Mouse (Mus musculus) MEL (cell line): ENCODE measurements around the gene Ier2. TPM values are rescaled to one million over a fixed set of nuclear protein-coding genes. Genes with fewer than 3 reads are reported as not detected.

Source experiments
- DNase-seq: peaks from one replicate; pipeline ENCODE4 v3.0.0; 2011; ENCODE audit warnings: low read depth, low spot score
- H3K27ac ChIP-seq: 2 replicates; pipeline ENCODE4 v1.5.1; 2012; ENCODE audit warnings: low read depth, mild to moderate bottlenecking, control low read depth, low read length, moderate library complexity; ENCODE audit not compliant: control insufficient read depth
- H3K27me3 ChIP-seq, 2 experiments: fragments of 150-350 bp in 1 of 2; sonication (generic) in 1 of 2; 2 replicates each; pipeline ENCODE4 v1.6.1; 2012; ENCODE audit warnings: low read length in 2 of 2, mild to moderate bottlenecking in 2 of 2, improper control_type of control experiment in 1 of 2, moderate library complexity in 1 of 2; ENCODE audit not compliant: insufficient read depth in 2 of 2, control insufficient read depth in 1 of 2
- H3K36me3 ChIP-seq, 2 experiments: 2 replicates each; pipeline ENCODE4 v1.6.1; 2012 to 2014; ENCODE audit warnings: low read length in 2 of 2, improper control_type of control experiment in 1 of 2, inconsistent platforms in 1 of 2, mild to moderate bottlenecking in 1 of 2; ENCODE audit not compliant: insufficient read depth in 2 of 2, control insufficient read depth in 1 of 2
- H3K4me1 ChIP-seq, 2 experiments: fragments of 150-350 bp in 1 of 2; sonication (generic) in 1 of 2; 2 replicates each; pipeline ENCODE4 v1.6.1; 2012; ENCODE audit warnings: low read length in 2 of 2, improper control_type of control experiment in 1 of 2, mild to moderate bottlenecking in 1 of 2; ENCODE audit not compliant: insufficient read depth in 2 of 2, control insufficient read depth in 1 of 2
- H3K4me3 ChIP-seq, 2 experiments: fragments of 150-350 bp in 1 of 2; sonication (generic) in 1 of 2; 2 replicates each; pipeline ENCODE4 v1.5.1; 2012; ENCODE audit warnings: low read depth in 2 of 2, low read length in 2 of 2, mild to moderate bottlenecking in 2 of 2, moderate library complexity in 2 of 2, control low read depth in 1 of 2, improper control_type of control experiment in 1 of 2; ENCODE audit not compliant: control insufficient read depth in 1 of 2, insufficient read depth in 1 of 2
- H3K79me2 ChIP-seq: 2 replicates; pipeline ENCODE4 v1.6.1; 2012; ENCODE audit warnings: mild to moderate bottlenecking, low read length, moderate library complexity; ENCODE audit not compliant: control insufficient read depth, poor library complexity, insufficient read depth
- H3K9ac ChIP-seq: 2 replicates; pipeline ENCODE4 v1.6.1; 2012; ENCODE audit warnings: low read depth, mild to moderate bottlenecking, control low read depth, low read length, moderate library complexity; ENCODE audit not compliant: control insufficient read depth, poor library complexity, severe bottlenecking
- H3K9me3 ChIP-seq: fragments of 150-350 bp; sonication (generic); replicated peaks from 2 replicates; pipeline ENCODE4 v1.6.1; 2012; ENCODE audit warnings: mild to moderate bottlenecking, low read length, improper control_type of control experiment, moderate library complexity; ENCODE audit not compliant: insufficient read depth
- CHD2 ChIP-seq: IDR thresholded peaks from 2 replicates; pipeline ENCODE4 v1.6.1; 2011; ENCODE audit warnings: low read length, improper control_type of control experiment
- CTCF ChIP-seq, 3 experiments: IDR thresholded peaks in 2 of 3; conservative IDR thresholded peaks in 1 of 3; 2 replicates each; pipeline ENCODE4 v1.5.1; 2011 to 2012; ENCODE audit warnings: low read length in 3 of 3, low read depth in 2 of 3, mild to moderate bottlenecking in 2 of 3, improper control_type of control experiment in 1 of 3, inconsistent platforms in 1 of 3, mixed read lengths in 1 of 3, moderate library complexity in 1 of 3; ENCODE audit not compliant: control insufficient read depth in 1 of 3, insufficient read depth in 1 of 3, poor library complexity in 1 of 3, severe bottlenecking in 1 of 3
- E2F4 ChIP-seq: IDR thresholded peaks from 2 replicates; pipeline ENCODE4 v1.6.1; 2011; ENCODE audit warnings: low read depth, low read length, improper control_type of control experiment, borderline replicate concordance
- EP300 ChIP-seq, 2 experiments: IDR thresholded peaks; 2 replicates each; pipeline ENCODE4 v1.6.1; 2011; ENCODE audit warnings: improper control_type of control experiment in 2 of 2, low read length in 2 of 2, low read depth in 1 of 2, mild to moderate bottlenecking in 1 of 2
- ETS1 ChIP-seq: IDR thresholded peaks from 2 replicates; pipeline ENCODE4 v1.6.1; 2012; ENCODE audit warnings: low read depth, mild to moderate bottlenecking, inconsistent platforms, low read length, improper control_type of control experiment, moderate library complexity
- GABPA ChIP-seq: IDR thresholded peaks from 2 replicates; pipeline ENCODE4 v1.6.1; 2012; ENCODE audit warnings: low read depth, mild to moderate bottlenecking, inconsistent platforms, low read length, improper control_type of control experiment, moderate library complexity
- JUND ChIP-seq: IDR thresholded peaks from 2 replicates; pipeline ENCODE4 v1.6.1; 2011; ENCODE audit warnings: low read depth, mild to moderate bottlenecking, improper control_type of control experiment, low read length
- MAZ ChIP-seq: IDR thresholded peaks from 2 replicates; pipeline ENCODE4 v1.6.1; 2012; ENCODE audit warnings: low read depth, mild to moderate bottlenecking, inconsistent platforms, low read length, improper control_type of control experiment
- MEF2A ChIP-seq: IDR thresholded peaks from 2 replicates; pipeline ENCODE4 v1.6.1; 2014; ENCODE audit warnings: low read depth, mild to moderate bottlenecking, inconsistent platforms, low read length, improper control_type of control experiment; ENCODE audit not compliant: poor library complexity, insufficient replicate concordance, severe bottlenecking; ENCODE audit errors: extremely low read depth
- MXI1 ChIP-seq: IDR thresholded peaks from 2 replicates; pipeline ENCODE4 v1.6.1; 2011; ENCODE audit warnings: mild to moderate bottlenecking, low read depth, low read length, improper control_type of control experiment
- MYB ChIP-seq: IDR thresholded peaks from 2 replicates; pipeline ENCODE4 v1.6.1; 2011; ENCODE audit warnings: mild to moderate bottlenecking, low read depth, low read length, improper control_type of control experiment
- NELFE ChIP-seq: IDR thresholded peaks from 2 replicates; pipeline ENCODE4 v1.6.1; 2011; ENCODE audit warnings: low read depth, low read length, improper control_type of control experiment
- NRF1 ChIP-seq: IDR thresholded peaks from 2 replicates; pipeline ENCODE4 v1.6.1; 2014; ENCODE audit warnings: low read depth, mild to moderate bottlenecking, inconsistent platforms, low read length, improper control_type of control experiment, moderate library complexity; ENCODE audit not compliant: poor library complexity, insufficient read depth, severe bottlenecking
- POLR2AphosphoS5 ChIP-seq: IDR thresholded peaks from 2 replicates; pipeline ENCODE4 v1.6.1; 2012; ENCODE audit warnings: low read depth, borderline replicate concordance, mild to moderate bottlenecking, inconsistent platforms, low read length, moderate library complexity, mixed read lengths
- RCOR1 ChIP-seq: IDR thresholded peaks from 2 replicates; pipeline ENCODE4 v1.6.1; 2012; ENCODE audit warnings: low read depth, mild to moderate bottlenecking, inconsistent platforms, low read length, improper control_type of control experiment
- SIN3A ChIP-seq: IDR thresholded peaks from 2 replicates; pipeline ENCODE4 v1.6.1; 2012; ENCODE audit warnings: low read length, improper control_type of control experiment, inconsistent platforms
- SMC3 ChIP-seq: IDR thresholded peaks from 2 replicates; pipeline ENCODE4 v1.6.1; 2011; ENCODE audit warnings: low read depth, low read length, improper control_type of control experiment
- UBTF ChIP-seq: IDR thresholded peaks from 2 replicates; pipeline ENCODE4 v1.6.1; 2012; ENCODE audit warnings: low read depth, mild to moderate bottlenecking, inconsistent platforms, low read length, improper control_type of control experiment, moderate library complexity, borderline replicate concordance; ENCODE audit not compliant: insufficient read depth
- USF2 ChIP-seq, 2 experiments: IDR thresholded peaks; 2 replicates each; pipeline ENCODE4 v1.6.1; 2011 to 2012; ENCODE audit warnings: improper control_type of control experiment in 2 of 2, low read length in 2 of 2, borderline replicate concordance in 1 of 2, inconsistent platforms in 1 of 2, low read depth in 1 of 2, mild to moderate bottlenecking in 1 of 2; ENCODE audit not compliant: insufficient read depth in 1 of 2
- ZKSCAN1 ChIP-seq: IDR thresholded peaks from 2 replicates; pipeline ENCODE4 v1.6.1; 2012; ENCODE audit warnings: low read depth, mild to moderate bottlenecking, inconsistent platforms, low read length, improper control_type of control experiment, moderate library complexity
- ZNF384 ChIP-seq: IDR thresholded peaks from 2 replicates; pipeline ENCODE4 v1.6.1; 2012; ENCODE audit warnings: low read depth, mild to moderate bottlenecking, inconsistent platforms, low read length, improper control_type of control experiment
- polyA plus RNA-seq, 2 experiments: library from polyadenylated mRNA; stranded (reverse) in 1 of 2; unstranded in 1 of 2; fragments of >175 nt in 1 of 2; fragments of >200 nt in 1 of 2; gene quantifications; 2 replicates each; pipeline versions ENCODE4 v1.2.1 to v1.2.4; 2012; ENCODE audit warnings: low replicate concordance in 2 of 2, low read depth in 1 of 2; ENCODE audit not compliant: insufficient read length in 2 of 2, insufficient read depth in 1 of 2, missing spikeins in 1 of 2
- total RNA-seq: library from RNA; depleted of rRNA; stranded (reverse); fragments of 300-350 nt; gene quantifications from 2 replicates; pipeline ENCODE4 v1.2.3, GENCODE M21; 2012

The Ier2 gene
- total and polyA plus RNA-seq, 3 experiments, result 22.5 to 258 (median 37.7) TPM

GRCm38 (mm10) chr8:84636051-84636691 is 26.5 kb downstream of the Ier2 start:
- Histone ChIP-seq H3K9me3 (no peaks in the 10 kb centered on the region), H3K4me1 (peaks cover 7 to 8% of the 10 kb centered on the region in 2 experiments; a peak in 2 of 4 replicates), H3K79me2 (peaks cover 1% of the 10 kb centered on the region; the same call in 1 of the 2 replicates), H3K9ac (no peak overlapping the region), H3K27me3 (no peaks in the 10 kb centered on the region), H3K36me3 (peaks cover 0 to 7% of the 10 kb centered on the region in 2 experiments; a peak in 2 of 4 replicates), H3K4me3 (no peak overlapping the region)
- DNase-seq, result no peak
- TF ChIP-seq EP300 (IDR thresholded peaks at IDR 0.05; ENCODE audit: low read depth in 1 of 2, low read length in 2 of 2) (no peak), ZNF384 (no peak), CHD2 (no peak), MAZ (no peak), RCOR1 (no peak), NRF1 (no peak), CTCF (IDR thresholded peaks at IDR 0.05 in 2 of 3, conservative IDR thresholded peaks at IDR 0.05 in 1 of 3; ENCODE audit: control insufficient read depth in 1 of 3, insufficient read depth in 1 of 3, low read depth in 2 of 3, low read length in 3 of 3, poor library complexity in 1 of 3, severe bottlenecking in 1 of 3) (no peak), POLR2AphosphoS5 (no peak), MEF2A (no peak), UBTF (no peak), ETS1 (no peak), MXI1 (no peak), GABPA (no peak)
- TF ChIP-seq, all 39 proteins: peak for 0
- no peak overlapping the region for H3K27ac ChIP-seq

- no peak for TF ChIP-seq USF2 (IDR thresholded peaks at IDR 0.05; ENCODE audit: borderline replicate concordance in 1 of 2, insufficient read depth in 1 of 2, low read depth in 1 of 2, low read length in 2 of 2)
- no peak for TF ChIP-seq UBTF
- TF ChIP-seq JUND, result no peak
- no peak for TF ChIP-seq CHD2
- TF ChIP-seq MYB, result no peak
- no peak for TF ChIP-seq NRF1
- no peak for TF ChIP-seq E2F4
- TF ChIP-seq NELFE, result no peak
- no peak for TF ChIP-seq ZKSCAN1
- TF ChIP-seq SMC3, result no peak
- TF ChIP-seq SIN3A, result no peak
- TF ChIP-seq EP300 (IDR thresholded peaks at IDR 0.05; ENCODE audit: low read depth in 1 of 2, low read length in 2 of 2), result no peak
- no peak for TF ChIP-seq ZNF384
- H3K4me3 ChIP-seq, result no peak overlapping the region
- H3K4me1 ChIP-seq, result peaks cover 4 to 5% of the 10 kb centered on the region in 2 experiments; a peak in 2 of 4 replicates
- no peak for DNase-seq
- H3K9ac ChIP-seq, result no peak overlapping the region
- H3K27me3 ChIP-seq, result no peaks in the 10 kb centered on the region
- H3K36me3 ChIP-seq, result peaks cover 0 to 4% of the 10 kb centered on the region in 2 experiments; a peak in 2 of 4 replicates
- no peak overlapping the region for H3K27ac ChIP-seq
- no peaks in the 10 kb centered on the region for H3K9me3 ChIP-seq
- peaks cover 1% of the 10 kb centered on the region; the same call in 1 of the 2 replicates for H3K79me2 ChIP-seq
Observed at GRCm38 (mm10) chr8:84635397-84636050, 27.1 kb downstream of the Ier2 start.
